Mouse (Mus musculus) mouse embryonic stem cell (cell line): Measurements from ENCODE around the gene Slc16a6.

Experiments
- in situ Hi-C, 2 experiments: fragments of 300-500 bp; cut with MboI; formaldehyde crosslinking; loops; 1 replicate in 1 of 2; 3 replicates in 1 of 2; pipeline ENCODE4 v1.14.3; 2019 to 2020; ENCODE audit warnings: low sequenced_read_pairs in 2 of 2, low pct_unique_long_range_greater_than_20kb in 1 of 2, mixed read lengths in 1 of 2; ENCODE audit not compliant: unreplicated experiment in 1 of 2

Gene Slc16a6

DNA sequence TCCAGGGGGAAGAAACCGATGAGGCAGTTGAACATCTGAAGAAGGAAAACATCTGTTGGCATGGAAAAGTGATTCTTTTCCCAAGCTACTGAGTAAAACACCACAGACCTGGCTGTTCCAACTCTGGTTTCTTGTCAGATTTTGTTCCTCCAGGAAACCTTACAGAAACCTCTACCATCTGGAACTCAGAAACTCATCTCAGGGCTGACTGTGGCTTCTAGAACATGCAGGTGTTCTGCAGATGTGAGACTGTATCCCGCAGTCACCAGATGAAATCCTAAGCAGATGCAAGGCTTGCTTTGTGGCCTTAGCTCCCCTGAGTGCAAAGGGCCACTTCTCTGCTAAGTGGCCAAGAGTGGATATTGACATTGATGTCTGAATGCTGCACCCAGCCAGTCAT lies 16.4 kb upstream of the Slc16a6 start:
- in situ Hi-C loops = no loop called here

DNA sequence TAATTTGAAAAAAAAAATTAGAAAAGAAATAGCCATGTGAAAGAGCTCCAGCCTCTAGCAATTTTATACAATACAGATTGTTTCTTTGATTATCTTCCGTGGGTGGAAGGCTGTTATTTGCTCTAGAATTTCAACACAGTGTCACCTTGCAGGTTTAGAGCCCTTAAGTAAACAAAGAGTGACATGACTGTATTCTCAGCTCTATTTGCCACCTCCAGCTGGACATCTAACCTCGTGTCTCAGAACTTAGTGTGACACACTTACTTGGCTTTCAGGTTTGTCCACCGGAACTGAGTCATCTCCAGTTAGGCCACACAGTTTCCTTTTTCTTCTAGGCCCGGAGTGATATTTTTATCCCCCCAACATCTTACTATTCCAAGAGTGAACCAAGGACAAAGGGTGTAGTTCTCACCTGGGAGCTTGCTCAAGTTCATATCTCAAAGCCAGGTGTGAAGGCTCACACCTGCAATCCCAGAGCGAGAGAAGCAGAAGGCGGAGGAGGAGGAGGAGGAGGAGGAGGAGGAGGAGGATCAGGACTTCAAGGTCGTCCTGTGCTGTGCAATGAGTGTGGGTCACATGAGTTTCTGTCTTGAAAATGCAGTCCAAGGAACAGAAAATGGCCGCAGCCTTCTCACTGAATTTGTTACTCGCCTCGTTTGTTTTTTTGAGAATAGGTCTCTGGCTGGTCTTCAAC lies 14.7 kb upstream of the Slc16a6 start:
- in situ Hi-C loops = no loop called here

DNA sequence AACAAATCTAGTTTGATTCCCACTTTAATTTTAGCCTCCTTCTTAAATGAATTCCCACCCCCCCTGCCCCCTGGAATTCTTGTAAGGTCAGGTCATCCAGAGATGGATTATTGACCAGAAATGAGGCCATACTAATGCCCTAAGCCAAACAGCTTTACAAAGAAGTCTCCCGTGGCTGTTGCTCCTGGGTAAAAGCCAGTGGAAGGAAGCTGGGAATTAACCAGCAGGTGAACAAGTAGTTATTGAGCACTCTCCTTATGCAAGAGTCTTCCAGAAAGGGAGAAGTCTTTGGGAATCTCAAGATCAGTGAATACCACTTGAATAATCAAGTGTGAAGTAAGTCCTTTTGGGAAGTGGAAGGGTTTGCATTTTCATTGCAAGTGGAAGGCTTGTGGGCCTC lies 13.7 kb upstream of the Slc16a6 start:
- in situ Hi-C loops = no loop called here

DNA sequence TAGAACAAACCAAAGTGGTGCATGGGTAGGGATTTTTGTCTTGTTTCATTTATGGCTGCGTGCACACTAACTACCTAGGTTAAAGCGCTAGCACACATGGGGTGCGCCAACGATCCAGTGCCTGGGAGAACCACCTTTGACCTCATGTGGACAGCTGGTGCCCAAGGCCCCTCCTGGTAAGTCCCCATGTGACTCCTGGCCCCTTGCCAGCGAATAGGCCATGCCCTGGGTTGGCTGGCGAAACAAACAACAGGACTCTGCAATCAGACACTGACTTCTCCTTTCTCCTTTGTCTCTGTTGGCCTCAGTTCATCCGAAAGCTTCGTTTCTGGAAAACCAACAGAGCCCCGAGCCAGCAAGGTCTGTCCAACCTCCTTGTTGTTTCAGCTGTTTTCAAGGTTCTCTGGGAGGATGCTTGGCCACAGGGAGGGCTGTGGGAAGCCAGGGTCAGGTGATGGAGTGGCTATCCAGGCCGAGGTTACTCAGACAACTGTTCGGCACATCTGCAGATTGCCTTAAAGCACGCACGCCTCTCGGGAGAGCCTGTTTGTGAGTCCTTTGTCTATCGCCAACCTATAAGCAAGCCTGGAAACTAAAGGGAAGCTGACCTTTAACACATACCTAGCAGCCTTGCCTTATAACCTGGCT lies 12.1 kb upstream of the Slc16a6 start:
- in situ Hi-C loops = no loop called here

DNA sequence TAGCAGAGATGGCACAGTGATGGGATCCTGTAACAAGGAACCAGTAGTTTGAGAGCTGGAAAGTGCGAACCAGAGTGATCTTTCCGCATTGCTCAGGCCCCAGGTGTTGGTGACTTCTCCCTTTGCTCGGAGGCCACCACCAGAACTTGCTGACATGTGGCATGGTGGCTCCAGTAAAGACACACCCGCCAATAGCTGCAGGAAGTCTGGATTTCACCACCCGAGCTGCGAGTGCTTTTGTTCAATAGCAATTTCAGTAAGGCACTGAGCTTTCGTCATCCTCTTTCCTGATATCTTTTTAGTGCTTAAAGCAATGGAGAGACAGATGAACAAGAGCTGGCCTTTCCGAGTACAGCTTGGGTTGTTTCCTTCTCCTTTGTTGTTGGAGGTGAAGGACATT lies 7.0 kb upstream of the Slc16a6 start:
- in situ Hi-C loops = no loop called here

DNA sequence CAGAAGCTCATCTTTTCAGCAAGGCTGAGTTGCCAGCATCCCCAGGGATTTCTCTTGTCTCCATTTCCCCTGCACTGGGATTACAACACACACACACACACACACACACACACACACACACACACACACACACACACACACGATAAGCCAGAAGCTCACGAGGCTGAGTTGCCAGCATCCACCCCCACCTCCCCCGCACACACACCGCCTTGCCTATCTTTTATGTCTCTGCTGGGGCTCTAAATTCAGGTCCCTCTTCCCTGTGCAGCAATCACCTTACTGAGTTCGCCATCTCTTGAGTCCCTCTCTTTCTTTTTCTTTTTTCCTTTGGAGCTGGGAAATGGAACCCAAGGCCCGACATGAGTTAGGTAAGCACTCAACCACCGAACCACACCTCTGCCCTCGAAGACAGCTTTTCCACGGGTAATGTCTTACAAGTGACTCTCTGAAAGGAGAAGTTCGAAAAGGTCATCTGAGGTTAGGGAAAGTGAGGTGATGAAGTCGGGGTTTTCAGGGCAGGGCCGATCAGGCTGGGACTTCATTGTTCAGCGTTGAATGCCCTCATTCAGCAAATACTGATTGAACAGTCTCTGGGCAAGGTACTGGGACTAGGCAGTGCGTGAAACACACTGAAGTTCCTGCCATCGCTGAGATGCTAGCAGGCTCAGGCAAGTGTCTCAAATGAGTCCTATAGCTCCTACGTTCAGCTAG lies 6.3 kb upstream of the Slc16a6 start:
- in situ Hi-C loops = no loop called here

DNA sequence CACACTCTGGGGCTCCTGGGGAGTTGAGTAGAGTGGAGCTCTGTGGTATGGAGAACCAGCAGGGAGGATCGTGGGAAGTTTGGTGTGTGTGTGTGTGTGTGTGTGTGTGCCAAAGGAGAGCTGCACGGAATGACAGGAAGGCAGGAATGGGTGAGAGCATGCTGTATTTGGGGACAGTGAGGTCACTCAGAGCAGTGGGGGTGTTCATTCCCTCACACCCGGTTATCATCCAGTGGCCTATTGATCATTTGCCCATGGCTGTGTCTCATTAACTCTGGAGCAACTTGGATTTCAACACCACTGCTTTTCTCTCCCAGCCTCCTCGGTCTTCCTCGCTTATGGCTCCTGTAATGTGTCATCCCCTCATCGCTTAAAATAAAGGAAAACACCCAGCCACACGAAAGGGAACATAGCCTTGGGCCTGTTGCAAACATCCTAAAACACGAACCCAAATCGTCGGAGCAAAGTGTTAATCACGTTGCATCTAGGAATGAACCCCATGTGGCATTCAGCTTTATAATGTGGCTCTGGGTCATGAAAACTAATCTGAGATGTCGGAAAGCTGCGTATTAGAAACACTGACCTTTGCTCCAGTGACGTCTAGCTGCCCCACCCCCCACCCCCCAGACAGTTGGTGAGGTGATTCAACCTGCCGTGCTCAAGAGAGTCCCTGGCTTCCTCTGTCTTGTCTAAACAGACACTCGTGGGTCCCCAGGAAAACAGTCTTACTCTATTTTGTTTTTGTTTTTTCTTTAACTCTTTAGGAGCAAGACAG lies 4.4 kb upstream of the Slc16a6 start:
- in situ Hi-C loops = no loop called here

DNA sequence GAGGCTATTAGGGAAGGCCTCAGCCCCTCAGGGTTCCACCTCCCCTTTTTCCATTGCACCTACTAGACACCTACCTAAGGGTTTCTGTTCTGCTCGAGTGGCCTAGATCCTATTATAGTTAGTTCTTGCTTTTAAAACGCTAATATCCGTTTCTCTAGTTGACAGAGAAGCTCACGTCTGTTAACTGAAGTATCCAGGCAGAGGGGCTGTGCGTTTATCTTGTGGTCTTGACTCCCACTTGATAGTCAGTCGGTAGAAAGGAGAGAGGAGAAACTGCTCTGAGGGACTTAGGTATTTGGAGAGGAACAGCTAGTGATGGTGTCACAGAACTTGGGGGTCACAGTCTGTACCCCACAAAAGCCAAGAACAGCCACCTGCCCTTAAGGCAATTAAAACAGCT lies 3.3 kb upstream of the Slc16a6 start:
- in situ Hi-C loops = no loop called here

DNA sequence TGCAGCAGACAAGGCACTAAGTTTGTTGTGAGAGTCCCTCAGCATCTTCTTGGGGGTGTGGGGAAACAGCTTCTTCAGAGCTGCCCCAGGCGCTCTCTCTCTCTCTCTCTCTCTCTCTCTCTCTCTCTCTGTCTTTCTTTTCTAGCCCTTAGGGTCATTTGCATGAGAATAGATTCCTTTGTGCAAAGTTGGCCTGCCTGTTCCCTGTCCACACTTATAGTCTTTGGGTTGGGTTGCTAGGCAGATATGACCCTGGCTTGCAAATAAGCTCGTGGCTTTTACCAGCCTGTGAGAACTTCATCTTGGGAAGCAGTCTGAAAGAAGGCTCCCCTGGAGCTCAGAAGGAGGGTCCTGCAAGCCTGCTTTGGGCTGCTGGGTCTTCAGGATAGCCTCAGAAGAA lies 2.8 kb upstream of the Slc16a6 start:
- in situ Hi-C loops = no loop called here

DNA sequence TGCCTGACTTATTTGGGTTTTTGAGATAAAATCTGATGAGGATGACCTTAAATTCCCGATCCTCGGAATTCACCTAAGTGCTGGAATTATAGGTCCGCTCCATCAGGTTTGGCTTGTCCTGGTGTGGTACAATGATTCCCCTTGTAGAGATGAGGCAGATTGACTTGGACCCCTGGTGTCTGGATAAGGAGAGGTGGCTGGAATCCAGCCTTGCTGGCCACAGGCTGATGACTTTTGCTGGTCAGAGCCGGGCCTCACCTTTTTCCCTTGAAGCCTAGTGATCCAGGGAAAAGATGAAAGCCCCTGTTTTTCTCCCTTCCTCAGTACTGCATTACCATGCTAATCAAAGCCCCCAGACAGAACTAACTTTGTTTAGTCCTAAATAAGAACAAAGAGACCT lies 2.3 kb upstream of the Slc16a6 start:
- in situ Hi-C loops = no loop called here

DNA sequence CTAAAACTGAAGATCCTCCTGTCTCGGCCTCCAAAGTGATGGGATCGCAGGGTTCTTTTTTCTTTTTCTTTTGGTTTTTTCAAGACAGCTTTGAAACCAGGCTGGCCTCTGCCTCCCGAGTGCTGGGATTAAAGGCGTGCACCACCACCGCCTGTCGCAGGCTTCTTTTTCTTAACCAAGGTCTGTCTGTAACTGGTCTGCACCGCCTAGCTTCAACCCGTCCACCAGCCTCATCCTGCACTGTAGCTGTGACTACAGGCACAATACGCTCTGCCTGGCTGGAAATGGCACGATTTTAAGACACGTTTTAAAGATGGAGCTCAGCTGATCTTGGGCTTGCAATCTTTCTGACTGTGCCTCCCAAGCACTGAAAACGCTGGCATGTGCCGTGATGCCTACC lies 1.4 kb upstream of the Slc16a6 start:
- in situ Hi-C loops = no loop called here

DNA sequence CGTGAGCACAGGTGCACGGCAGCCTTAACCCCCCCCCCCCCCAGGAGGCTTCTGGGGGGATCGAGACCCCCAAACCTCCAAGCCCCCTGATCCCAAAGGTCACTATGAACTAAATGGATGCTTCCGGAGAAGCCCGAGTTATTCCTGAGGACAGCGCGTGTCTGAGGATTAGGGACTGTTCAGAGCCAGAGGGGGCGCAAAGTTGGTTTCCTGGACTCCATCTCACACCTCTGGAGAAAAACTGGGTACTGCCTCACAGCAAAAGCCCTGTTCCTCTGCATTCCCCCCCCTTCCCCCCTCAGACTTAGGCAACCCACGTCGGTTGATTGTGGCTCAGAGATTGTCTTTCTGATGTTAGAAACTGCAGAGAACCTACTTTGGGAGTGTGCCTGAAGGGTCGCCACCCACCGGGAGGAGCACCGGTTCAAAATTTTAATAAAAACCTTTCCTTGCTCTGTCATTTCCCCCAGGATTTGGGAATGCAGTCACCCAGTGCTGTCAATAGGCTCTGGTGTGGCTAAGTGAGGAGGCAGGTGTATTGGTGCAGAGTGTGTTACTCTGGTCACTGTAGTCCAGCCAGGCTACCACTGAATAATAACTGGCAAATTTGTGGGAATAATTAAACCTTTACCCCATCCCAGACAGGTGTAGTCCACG lies 816 bp upstream of the Slc16a6 start:
- in situ Hi-C loops = no loop called here

DNA sequence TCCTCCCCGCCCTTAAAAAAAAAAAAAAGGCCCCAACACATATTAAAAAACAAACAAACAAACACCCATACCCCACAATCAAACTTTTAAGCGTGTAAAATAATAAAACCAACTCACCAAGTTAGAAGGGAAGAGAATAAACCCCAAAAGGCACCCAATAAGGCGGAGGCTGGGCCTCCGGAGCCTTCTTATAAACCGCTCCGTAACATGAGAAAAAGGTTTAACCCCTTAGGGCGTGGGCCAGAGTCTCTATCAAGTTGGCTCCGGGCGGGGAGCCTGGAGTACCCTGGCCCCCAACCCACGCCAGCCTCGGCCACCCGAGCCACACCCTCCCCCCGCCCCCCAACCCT lies 602 bp downstream of the Slc16a6 start:
- in situ Hi-C loops = no loop called here

DNA sequence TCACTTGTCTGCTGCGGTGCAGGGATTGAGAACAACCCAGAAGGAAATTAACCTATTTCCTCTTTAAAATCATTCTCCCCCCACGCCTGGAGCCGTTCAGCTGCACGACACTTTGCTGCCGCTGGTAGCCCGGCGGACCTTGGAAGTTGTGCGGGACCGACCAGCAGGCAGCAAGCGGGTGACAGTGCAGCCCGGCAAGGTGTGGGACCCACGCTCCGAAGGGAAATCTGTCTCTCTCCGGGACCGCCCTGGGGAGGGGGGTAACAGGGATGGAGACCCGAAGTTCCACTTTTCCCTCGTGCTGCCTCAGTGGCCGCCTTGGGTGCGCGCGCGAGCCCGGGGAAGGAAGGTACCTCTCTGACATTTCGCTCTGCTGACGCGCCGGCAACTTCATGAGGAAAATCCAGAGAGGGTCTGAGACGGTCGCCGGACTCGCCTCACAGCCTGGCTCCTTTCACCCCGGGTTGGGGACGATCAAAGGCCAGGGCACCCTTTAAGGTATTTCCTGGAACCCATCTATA lies 1.2 kb downstream of the Slc16a6 start:
- in situ Hi-C loops = no loop called here

DNA sequence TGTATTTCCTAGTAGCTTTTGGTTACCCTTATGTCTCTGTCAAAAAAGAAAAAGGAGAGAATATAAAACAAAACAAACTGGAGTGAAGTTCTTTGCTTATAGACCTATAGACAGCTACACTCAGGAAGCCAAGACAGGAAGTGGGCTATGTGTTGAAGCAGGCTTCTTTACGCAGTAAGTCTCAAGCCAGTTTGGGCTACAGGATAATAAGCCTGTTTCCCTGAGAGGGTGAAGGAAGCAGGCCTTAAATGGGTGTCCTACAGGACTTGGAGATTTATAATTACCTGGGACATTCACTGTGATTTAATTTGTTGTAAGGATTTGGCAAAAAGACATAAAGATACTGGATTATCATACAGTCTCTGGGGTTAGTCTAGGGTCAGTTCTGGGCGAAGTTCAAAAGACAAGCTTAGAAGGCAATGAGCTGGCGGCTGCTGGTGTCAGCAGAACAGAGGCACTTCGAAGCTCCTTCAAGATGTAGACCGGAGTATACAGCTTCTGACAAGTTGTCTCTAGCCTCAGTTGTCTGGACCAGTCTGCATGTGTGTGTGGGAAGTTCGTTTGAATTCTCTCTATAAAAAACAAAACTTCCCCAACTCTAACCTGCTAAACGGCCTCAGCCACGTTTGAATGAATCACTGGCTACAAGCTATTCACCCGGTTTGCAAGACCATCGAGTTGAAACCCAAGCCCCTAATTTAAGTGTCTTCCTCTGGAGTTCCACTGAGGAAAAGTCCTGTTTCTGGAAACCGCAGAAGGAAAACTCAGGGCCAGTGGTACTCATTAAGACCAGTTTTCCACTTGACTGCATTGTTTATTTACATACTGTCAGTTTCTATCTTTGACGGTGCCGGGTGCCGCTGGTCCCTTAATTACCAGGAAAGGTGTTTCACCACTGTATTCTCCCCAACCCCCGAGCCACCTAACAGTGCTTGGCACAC lies 2.2 kb downstream of the Slc16a6 start:
- in situ Hi-C loops = no loop called here

DNA sequence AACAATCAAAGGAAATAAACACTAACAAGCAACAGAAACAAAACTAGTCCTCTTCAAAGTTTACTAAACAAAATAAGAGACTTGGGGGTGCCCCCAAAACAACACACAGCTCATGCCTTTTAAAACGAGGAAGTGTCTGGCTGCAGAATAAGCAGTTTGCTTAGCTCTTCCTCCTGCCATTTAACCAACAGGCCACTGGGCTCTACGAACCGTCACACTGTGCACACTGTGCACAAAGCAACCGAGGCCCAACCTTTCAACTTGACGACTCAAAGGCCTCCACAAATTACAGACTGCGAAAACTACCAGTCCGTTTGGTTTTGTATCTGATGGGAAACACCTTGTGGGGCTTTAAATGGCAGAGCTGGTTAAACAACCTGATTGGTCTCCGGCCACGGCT lies 3.2 kb downstream of the Slc16a6 start:
- in situ Hi-C loops = no loop called here

DNA sequence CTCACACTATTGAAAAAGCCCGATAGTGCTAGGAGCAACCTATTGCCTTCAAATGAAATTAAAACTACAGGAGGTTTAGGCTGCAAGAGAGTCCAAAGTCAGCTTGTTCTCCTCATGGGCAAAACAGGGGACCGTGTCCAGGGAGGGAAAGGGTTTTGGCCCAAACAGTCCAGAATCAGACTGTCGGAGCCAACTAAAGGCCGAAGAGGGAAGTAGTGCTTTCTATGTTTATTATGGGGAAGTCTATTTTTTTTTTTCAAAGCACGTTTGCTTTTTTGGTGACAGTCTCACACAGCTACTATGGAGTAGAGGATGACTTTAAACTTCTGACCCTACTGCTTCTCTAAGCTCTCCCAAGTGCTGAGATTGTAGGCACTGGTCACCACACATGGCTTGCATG lies 5.3 kb downstream of the Slc16a6 start:
- in situ Hi-C loops = no loop called here

DNA sequence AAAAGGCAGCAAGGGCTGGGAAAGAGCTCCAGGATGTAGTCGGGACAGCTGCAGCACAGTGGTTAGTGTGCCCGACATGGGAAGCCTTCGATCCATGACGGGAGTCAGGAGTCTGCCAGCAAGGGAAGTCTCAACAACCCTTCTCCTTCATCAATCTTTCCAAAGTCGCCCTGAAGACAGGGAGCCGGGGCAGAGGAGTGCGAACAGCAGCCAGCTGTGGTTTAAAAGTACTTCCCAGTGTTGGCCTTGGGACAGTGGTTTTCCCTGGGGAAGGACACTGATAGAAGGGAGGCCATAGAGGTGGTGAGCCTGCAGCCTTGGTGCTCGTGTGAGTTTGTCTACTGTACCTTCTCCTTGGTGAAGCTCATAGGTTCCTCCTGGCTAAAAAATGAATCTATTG lies 6.4 kb downstream of the Slc16a6 start:
- in situ Hi-C loops = no loop called here
